Mouse (Mus musculus) cerebral cortex, adult 2 months (tissue): ENCODE data around the gene 1600015I10Rik.

Source experiments
- WGBS: fragments of 180-500 bp; shearing (Covaris S2); methylation state at CpG from one replicate; pipeline ENCODE4 v1.1.7; 2018; 5-methylcytosine and 5-hydroxymethylcytosine counted together

1600015I10Rik gene

GRCm38 (mm10) chr6:48966696-48967095 lies 37.0 kb downstream of the 1600015I10Rik start:
- WGBS, result 92% methylated on average over 5 of the region's 5 CpGs

- 89% methylated on average over 2 of the region's 2 CpGs for WGBS
Measured at GRCm38 (mm10) chr6:48974663-48975062, 45.0 kb downstream of the 1600015I10Rik start, which contains the start of gene Doxl2. TSS of gene Doxl2 (plus strand) at chr6:48974963.

- WGBS, result 49% methylated on average over 1 of the region's 1 CpGs
Measured at GRCm38 (mm10) chr6:48979616-48980015, 49.9 kb downstream of the 1600015I10Rik start.

GRCm38 (mm10) chr6:48982305-48982704 lies 52.6 kb downstream of the 1600015I10Rik start:
- 43% methylated on average over 3 of the region's 3 CpGs for WGBS
